Mouse (Mus musculus): ENCODE measurements around the gene Tmc6.
A peak's percentile ranks its signal among the peaks of the same experiment; 100 is the strongest.

GRCm38 (mm10) chr11:117824060-117824969 is 42.3 kb upstream of the Tmc6 start:
- TF ChIP-seq CTCF (IDR thresholded peaks at IDR 0.05; ENCODE audit: borderline replicate concordance, insufficient read depth, low read depth, low read length): peak; percentile 97
- TF ChIP-seq POLR2A (IDR thresholded peaks at IDR 0.05; ENCODE audit: borderline replicate concordance, insufficient read depth, low read length): no peak
